Mouse (Mus musculus) adrenal gland, adult 8-10 months (tissue): ENCODE results near the gene Ttc39a. TPM values are rescaled to one million over a fixed set of nuclear protein-coding genes. Genes with fewer than 3 reads are reported as not detected.
"Not testable (repeated sequence)": the region's sequence is repeated elsewhere in the genome, so short reads cannot be mapped to it uniquely, and the experiment has no call there.

Experiments used
- DNase-seq: peaks from one replicate; pipeline ENCODE4 v3.0.0; 2022
- total RNA-seq, 4 experiments: library from RNA; stranded (reverse); gene quantifications; 2 replicates each; pipeline ENCODE4 v1.2.4; 2022

Ttc39a gene
- total RNA-seq: 10 to 100 TPM in 2 of 4 experiments, 1 to 10 TPM in 2; 4.6 to 18.6 (median 13.4) TPM

GRCm38 (mm10) chr4:109406486-109407175 is at the start of gene Ttc39a:
Gene Ttc39a, plus strand, starts transcription at chr4:109406623.
- peak; percentile 48 for DNase-seq

GRCm38 (mm10) chr4:109378107-109378506 is 28.3 kb upstream of the Ttc39a start:
- DNase-seq: no peak

GRCm38 (mm10) chr4:109382457-109382856 is 24.0 kb upstream of the Ttc39a start:
- DNase-seq: no peak

DNA sequence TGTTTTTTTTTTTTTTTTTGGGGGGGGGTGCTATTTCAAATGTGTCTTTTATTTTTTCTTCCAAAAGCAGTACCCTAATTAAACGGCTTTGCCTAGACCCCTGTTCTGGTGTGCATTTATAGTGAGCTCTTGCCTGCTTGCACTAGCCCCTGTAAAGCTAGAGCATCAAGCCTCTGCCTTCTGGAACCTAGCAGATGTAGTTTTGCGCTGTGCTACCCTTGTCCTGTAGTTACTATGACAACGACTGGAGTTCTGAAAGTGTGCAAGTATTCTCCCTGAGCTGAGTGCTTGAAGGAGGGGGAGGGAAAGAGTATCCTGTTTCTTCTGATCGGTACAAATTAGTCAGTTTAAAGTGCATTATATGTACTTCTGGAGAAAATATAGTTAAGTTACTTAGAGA is 20.8 kb upstream of the Ttc39a start:
- DNase-seq: no peak

DNA sequence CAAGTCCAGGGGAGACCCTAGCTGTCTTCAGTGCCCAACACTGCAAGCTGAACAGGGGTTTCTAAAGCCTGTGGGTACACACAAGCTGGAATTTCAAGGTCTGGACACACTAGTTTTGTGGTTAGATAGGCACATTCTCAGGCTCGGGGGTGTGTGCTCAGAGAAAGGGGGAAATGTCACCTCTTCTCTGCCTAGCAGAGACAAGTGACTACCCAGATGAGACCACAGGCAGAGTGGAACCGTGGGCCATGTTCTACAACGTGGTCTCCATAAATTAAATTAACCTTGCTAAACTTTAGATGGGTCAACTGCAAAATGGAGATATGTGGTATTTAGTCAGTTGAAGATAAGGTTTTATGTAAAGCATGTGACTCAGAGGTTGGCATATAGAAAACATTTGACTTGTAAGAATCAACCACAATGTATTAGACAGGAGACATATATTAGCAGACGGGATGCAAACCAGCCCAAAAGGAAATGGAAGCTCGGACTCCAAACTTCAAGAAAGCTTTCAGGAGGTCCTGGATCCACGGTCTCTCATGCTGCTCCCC is 13.1 kb upstream of the Ttc39a start:
- no peak for DNase-seq

DNA sequence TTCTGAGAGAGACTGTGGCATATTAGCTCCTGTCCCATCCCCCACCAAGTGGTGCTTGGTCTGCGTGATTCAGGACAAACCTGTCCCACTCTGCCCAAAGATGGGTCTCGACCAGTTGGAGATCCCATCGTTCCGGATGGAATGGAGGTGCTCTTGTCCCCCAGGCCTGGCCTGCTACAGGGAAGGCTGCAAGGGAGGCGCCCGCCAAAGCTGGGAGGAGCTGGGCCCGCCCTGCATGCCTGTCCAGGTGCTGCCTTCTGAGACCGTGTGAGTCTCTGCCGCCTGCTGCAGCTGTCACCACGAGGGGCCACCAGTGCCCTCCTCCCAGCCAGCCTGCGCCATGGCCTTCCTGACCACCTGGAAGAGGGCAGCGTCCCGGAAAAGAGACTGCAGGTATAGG is 12.5 kb upstream of the Ttc39a start:
- no peak for DNase-seq

DNA sequence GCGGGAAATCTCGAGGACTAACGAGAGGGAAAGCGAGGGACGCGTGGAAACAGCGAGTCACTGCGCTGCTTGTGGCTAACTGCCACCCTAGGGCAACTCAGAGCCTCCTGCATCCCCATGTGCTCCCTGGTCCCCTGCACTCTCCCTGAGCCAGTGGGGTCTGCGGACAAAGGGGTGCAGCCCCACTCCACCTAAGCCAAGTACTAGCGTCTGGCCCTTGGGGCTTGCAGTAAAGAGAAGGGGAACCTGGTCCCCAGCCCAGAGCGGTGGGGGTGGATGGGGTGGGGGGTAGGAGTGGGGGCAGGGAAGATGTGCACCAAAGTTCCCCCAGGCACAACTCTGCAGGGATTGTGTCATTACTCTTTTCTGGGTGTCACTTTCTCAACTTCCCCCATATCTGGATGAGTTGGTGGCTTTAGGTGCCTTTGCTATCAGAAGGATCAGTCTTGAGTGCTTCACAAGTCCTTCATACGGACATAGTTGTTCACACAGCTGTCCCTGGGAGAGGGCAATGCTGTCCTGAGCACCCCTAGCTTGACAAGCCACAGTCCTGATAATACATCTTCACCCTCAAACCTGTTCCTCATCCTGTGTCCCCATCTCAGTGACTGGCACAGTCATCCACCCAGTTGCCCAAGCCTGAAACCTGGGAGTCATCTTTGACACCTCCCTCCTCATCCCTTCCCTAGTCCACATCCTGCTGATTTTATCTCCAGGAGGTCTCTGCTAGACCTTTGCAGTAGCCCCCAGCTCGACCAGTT is 11.9 kb upstream of the Ttc39a start:
- DNase-seq: no peak

DNA sequence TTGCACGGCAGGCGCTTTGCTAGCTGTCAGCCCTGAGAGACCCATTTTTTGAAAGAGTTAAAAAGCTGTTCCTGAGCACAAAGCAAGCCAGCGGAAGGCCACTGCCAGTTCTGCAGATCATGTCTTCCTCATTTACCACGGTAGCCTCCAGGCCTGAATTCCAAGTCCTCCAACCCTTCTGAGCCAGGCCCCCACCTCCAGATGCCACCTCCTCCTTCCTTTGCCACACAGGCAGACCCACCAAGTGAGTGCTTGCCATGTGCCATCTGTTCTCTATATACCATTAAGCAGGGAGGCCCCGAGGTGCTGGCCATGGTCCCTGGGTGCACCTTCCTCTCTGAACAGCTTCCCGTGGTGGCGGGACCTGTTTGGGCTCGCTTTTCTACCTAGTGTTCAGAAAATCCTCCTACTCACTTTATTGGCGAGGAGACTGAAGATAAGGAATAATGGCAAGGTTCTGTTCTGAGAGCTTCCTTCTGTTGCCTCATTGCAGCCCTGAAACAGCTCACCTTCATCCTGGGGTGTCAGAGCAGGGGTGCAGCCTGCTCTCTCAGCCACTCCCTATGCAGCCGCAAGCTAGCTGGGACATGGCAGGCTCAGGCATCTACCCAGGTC is 6.0 kb upstream of the Ttc39a start:
- DNase-seq: no peak

- DNase-seq: no peak
Measured at GRCm38 (mm10) chr4:109401176-109401689, 5.2 kb upstream of the Ttc39a start.

GRCm38 (mm10) chr4:109404908-109405307 is 1.5 kb upstream of the Ttc39a start:
- not testable (repeated sequence) for DNase-seq

DNA sequence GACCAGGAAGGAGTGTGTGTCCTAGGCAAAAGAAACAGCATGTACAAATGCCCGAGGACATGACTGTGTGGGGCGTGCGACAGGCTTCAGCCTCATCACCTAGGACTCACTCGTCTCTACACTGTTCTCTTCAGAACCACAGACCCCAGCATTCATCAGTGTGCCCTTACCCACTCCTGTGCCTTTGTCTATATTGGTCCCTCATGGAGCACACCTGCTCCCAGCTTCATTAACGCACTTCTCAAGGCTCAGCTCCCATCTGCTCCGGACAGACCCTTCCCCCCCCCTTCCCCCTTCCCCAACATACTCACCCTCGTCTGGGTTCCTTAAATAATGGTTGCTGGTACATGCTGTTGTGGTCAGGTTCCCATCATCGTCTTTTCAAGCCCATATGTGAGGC is 1.0 kb upstream of the Ttc39a start:
- DNase-seq: no peak

- peak; percentile 86 for DNase-seq
Measured at GRCm38 (mm10) chr4:109406054-109406485, 353 bp upstream of the Ttc39a start.

DNA sequence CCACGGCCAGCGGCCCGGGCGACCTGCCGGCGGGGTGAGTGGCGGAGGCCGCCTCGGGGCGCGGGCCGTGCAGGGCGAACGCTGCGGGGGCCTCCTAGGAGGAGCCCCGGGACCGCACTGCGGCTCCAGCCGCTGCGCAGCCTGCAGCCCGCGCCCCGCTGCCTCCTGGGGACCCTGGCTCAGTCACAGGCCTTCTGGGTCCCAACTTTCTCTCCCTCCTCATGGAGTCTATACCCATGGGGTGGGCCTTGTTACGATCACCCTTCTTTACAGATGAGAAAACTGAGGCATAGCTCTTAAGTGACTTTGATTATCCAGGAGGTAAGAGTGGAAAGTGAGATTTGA is 725 bp downstream of the Ttc39a start:
- DNase-seq: no peak

GRCm38 (mm10) chr4:109407701-109408485 is 1.5 kb downstream of the Ttc39a start:
- no peak for DNase-seq

DNA sequence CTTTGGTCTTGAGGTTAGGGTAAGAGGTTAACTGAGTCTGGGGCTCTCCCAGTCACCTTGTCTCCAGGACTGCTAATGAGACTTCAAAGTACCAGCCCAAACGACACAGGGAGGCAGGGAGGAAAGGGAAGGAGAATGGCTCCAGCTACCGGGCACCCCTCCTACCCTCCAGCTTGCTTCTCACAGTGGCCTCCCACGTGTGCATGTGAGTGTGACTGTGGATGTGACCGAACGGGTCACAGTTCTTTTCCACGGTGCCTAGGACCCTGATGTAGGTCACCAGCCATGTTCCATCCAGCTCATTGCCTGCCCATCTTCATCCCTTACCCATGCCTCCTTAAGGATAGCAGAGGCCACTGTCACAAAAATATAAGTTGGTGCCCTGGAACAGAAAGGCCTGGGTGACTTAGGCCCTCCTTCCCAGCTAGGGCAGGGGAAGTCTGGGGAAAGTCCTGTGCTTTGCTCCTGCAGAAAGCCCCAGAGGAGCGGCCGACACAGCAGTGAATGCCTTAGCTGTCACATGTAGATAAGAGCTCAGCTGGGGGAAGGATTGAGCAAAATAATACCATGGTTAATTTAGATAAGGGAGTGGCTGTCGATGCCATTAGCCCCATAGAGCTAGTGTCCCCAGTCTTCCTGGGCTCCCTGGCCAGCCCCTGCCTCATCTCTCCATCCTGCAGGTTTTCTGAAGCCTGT is 4.4 kb downstream of the Ttc39a start:
- no peak for DNase-seq

GRCm38 (mm10) chr4:109411377-109411967 is 5.0 kb downstream of the Ttc39a start:
- DNase-seq: no peak

- DNase-seq: no peak
Measured at GRCm38 (mm10) chr4:109412233-109412632, 5.8 kb downstream of the Ttc39a start.

DNA sequence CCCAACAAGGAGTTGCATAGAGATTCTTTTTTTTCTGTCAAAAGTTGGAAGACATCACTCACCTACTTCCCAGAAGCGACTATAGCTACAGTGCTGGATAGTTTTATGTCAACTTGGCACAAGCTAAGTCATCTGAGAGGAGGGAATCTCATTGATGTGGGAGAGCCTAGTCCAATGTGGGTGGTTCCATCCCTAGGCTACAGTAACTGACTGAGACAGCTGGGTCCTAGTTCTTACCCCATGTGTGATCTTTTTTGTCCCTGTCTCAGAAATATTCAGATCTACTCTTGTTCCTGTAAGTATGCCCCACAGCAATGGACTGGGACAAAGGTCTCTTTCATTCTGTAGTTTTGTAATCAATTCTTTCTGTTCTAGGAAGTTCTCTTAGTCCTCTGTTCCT is 11.6 kb downstream of the Ttc39a start:
- no peak for DNase-seq

DNA sequence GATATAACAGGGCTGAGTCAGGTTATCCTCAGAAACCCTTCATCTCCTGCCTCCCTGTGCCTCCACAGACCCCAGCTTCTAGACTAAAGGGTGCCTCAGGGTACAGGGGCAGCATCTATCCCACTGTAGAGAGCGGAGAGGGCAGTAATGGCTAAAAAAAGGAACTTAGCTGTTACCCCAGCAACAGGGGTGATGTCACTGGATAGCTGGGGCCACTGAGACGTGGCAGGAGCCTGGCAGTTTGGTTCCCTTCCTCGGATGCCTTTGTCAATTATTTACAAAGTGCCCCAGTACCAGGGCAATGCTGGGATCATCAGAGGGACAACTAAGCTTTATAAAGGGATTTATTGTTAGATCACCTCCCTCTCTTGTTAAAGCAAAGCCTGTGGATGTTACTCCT is 12.6 kb downstream of the Ttc39a start:
- no peak for DNase-seq

- DNase-seq: no peak
Measured at GRCm38 (mm10) chr4:109419563-109419962, 13.1 kb downstream of the Ttc39a start.

GRCm38 (mm10) chr4:109420138-109420795 is 13.8 kb downstream of the Ttc39a start:
- no peak for DNase-seq
